Mouse (Mus musculus) MEL (cell line): ENCODE measurements around the gene Trim16.

Source experiments
- CTCF ChIP-seq, 3 experiments: IDR thresholded peaks in 2 of 3; conservative IDR thresholded peaks in 1 of 3; 2 replicates each; pipeline ENCODE4 v1.5.1; 2011 to 2012; ENCODE audit warnings: low read length in 3 of 3, low read depth in 2 of 3, mild to moderate bottlenecking in 2 of 3, improper control_type of control experiment in 1 of 3, inconsistent platforms in 1 of 3, mixed read lengths in 1 of 3, moderate library complexity in 1 of 3; ENCODE audit not compliant: control insufficient read depth in 1 of 3, insufficient read depth in 1 of 3, poor library complexity in 1 of 3, severe bottlenecking in 1 of 3
- MAFK ChIP-seq: IDR thresholded peaks from 2 replicates; pipeline ENCODE4 v1.6.1; 2011; ENCODE audit warnings: low read depth, mild to moderate bottlenecking, low read length, improper control_type of control experiment, borderline replicate concordance
- MAX ChIP-seq: IDR thresholded peaks from 2 replicates; pipeline ENCODE4 v1.6.1; 2011; ENCODE audit warnings: low read length, improper control_type of control experiment
- MEF2A ChIP-seq: IDR thresholded peaks from 2 replicates; pipeline ENCODE4 v1.6.1; 2014; ENCODE audit warnings: low read depth, mild to moderate bottlenecking, inconsistent platforms, low read length, improper control_type of control experiment; ENCODE audit not compliant: poor library complexity, insufficient replicate concordance, severe bottlenecking; ENCODE audit errors: extremely low read depth
- POLR2A ChIP-seq, 2 experiments: IDR thresholded peaks; 2 replicates each; pipeline ENCODE4 v1.6.1; 2011 to 2012; ENCODE audit warnings: low read length in 2 of 2, mild to moderate bottlenecking in 2 of 2, control low read depth in 1 of 2, improper control_type of control experiment in 1 of 2, low read depth in 1 of 2, moderate library complexity in 1 of 2; ENCODE audit not compliant: control insufficient read depth in 1 of 2, insufficient read depth in 1 of 2, poor library complexity in 1 of 2
- SMC3 ChIP-seq: IDR thresholded peaks from 2 replicates; pipeline ENCODE4 v1.6.1; 2011; ENCODE audit warnings: low read depth, low read length, improper control_type of control experiment
- TAL1 ChIP-seq: IDR thresholded peaks from 2 replicates; pipeline ENCODE4 v1.6.1; 2012; ENCODE audit warnings: mild to moderate bottlenecking, inconsistent platforms, low read length, moderate library complexity, mixed read lengths
- USF1 ChIP-seq: IDR thresholded peaks from 2 replicates; pipeline ENCODE4 v1.6.1; 2014; ENCODE audit warnings: low read depth, mild to moderate bottlenecking, inconsistent platforms, low read length, improper control_type of control experiment, moderate library complexity

DNA sequence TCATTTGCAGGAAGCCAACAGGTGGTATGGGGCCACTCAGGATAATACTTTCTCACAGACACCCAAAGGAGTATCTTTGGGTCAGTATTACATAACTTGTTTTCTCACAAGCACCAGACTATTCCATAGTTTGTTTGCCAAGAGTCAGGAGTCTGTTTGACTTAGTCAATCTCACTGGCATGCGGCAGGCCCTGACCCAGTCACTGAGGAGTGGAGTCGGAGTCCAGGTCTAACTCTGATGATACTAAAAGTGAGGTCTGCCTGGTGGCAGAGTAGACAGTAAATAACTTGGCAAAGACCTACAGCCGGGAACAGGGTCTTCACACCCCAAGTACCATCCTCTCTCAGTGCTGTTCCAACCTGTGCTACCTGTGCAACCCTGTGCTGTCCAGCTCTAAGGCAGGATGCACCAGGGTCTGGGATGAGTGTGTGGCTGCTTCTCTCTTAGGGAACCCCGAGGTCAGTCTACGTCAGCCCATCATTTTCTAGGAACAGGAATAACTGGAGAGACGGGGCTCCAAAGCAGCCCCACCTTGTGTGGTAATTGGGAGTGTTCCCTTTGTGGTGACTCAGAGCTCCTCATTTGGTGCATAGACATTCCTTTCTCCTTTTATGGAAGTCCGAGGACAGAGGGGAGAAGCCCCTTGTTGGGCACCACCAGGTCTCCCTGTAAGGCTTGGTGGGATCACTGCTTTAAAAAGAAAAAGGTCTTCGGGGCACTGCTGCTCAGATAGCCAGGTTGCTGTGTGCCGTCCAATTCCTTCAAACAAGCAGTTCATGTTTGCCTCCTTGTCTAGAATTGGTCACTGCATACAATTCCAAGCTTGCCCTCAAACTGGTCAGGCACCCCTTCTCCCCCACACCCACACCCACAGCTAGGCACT is 5.4 kb downstream of the Trim16 start:
- TF ChIP-seq MAFK, result no peak
- no peak for TF ChIP-seq POLR2A (IDR thresholded peaks at IDR 0.05; ENCODE audit: control insufficient read depth in 1 of 2, insufficient read depth in 1 of 2, low read depth in 1 of 2, low read length in 2 of 2, poor library complexity in 1 of 2)
- TF ChIP-seq USF1, result no peak
- TF ChIP-seq MEF2A, result no peak
- TF ChIP-seq CTCF (IDR thresholded peaks at IDR 0.05 in 2 of 3, conservative IDR thresholded peaks at IDR 0.05 in 1 of 3; ENCODE audit: control insufficient read depth in 1 of 3, insufficient read depth in 1 of 3, low read depth in 2 of 3, low read length in 3 of 3, poor library complexity in 1 of 3, severe bottlenecking in 1 of 3), result no peak
- TF ChIP-seq TAL1, result no peak
- no peak for TF ChIP-seq SMC3
- no peak for TF ChIP-seq MAX
